Mouse (Mus musculus) MEL (cell line): ENCODE data around the gene Zwint. TPM values are rescaled to one million over a fixed set of nuclear protein-coding genes. Genes with fewer than 3 reads are reported as not detected.

Experiments
- DNase-seq: peaks from one replicate; pipeline ENCODE4 v3.0.0; 2011; ENCODE audit warnings: low read depth, low spot score
- H3K27ac ChIP-seq: 2 replicates; pipeline ENCODE4 v1.5.1; 2012; ENCODE audit warnings: low read depth, mild to moderate bottlenecking, control low read depth, low read length, moderate library complexity; ENCODE audit not compliant: control insufficient read depth
- H3K27me3 ChIP-seq, 2 experiments: fragments of 150-350 bp in 1 of 2; sonication (generic) in 1 of 2; 2 replicates each; pipeline ENCODE4 v1.6.1; 2012; ENCODE audit warnings: low read length in 2 of 2, mild to moderate bottlenecking in 2 of 2, improper control_type of control experiment in 1 of 2, moderate library complexity in 1 of 2; ENCODE audit not compliant: insufficient read depth in 2 of 2, control insufficient read depth in 1 of 2
- H3K36me3 ChIP-seq, 2 experiments: 2 replicates each; pipeline ENCODE4 v1.6.1; 2012 to 2014; ENCODE audit warnings: low read length in 2 of 2, improper control_type of control experiment in 1 of 2, inconsistent platforms in 1 of 2, mild to moderate bottlenecking in 1 of 2; ENCODE audit not compliant: insufficient read depth in 2 of 2, control insufficient read depth in 1 of 2
- H3K4me1 ChIP-seq, 2 experiments: fragments of 150-350 bp in 1 of 2; sonication (generic) in 1 of 2; 2 replicates each; pipeline ENCODE4 v1.6.1; 2012; ENCODE audit warnings: low read length in 2 of 2, improper control_type of control experiment in 1 of 2, mild to moderate bottlenecking in 1 of 2; ENCODE audit not compliant: insufficient read depth in 2 of 2, control insufficient read depth in 1 of 2
- H3K4me3 ChIP-seq, 2 experiments: fragments of 150-350 bp in 1 of 2; sonication (generic) in 1 of 2; 2 replicates each; pipeline ENCODE4 v1.5.1; 2012; ENCODE audit warnings: low read depth in 2 of 2, low read length in 2 of 2, mild to moderate bottlenecking in 2 of 2, moderate library complexity in 2 of 2, control low read depth in 1 of 2, improper control_type of control experiment in 1 of 2; ENCODE audit not compliant: control insufficient read depth in 1 of 2, insufficient read depth in 1 of 2
- H3K79me2 ChIP-seq: 2 replicates; pipeline ENCODE4 v1.6.1; 2012; ENCODE audit warnings: mild to moderate bottlenecking, low read length, moderate library complexity; ENCODE audit not compliant: control insufficient read depth, poor library complexity, insufficient read depth
- H3K9ac ChIP-seq: 2 replicates; pipeline ENCODE4 v1.6.1; 2012; ENCODE audit warnings: low read depth, mild to moderate bottlenecking, control low read depth, low read length, moderate library complexity; ENCODE audit not compliant: control insufficient read depth, poor library complexity, severe bottlenecking
- H3K9me3 ChIP-seq: fragments of 150-350 bp; sonication (generic); replicated peaks from 2 replicates; pipeline ENCODE4 v1.6.1; 2012; ENCODE audit warnings: mild to moderate bottlenecking, low read length, improper control_type of control experiment, moderate library complexity; ENCODE audit not compliant: insufficient read depth
- BHLHE40 ChIP-seq: IDR thresholded peaks from 2 replicates; pipeline ENCODE4 v1.6.1; 2012; ENCODE audit warnings: low read depth, mild to moderate bottlenecking, inconsistent platforms, low read length, improper control_type of control experiment, borderline replicate concordance
- CHD2 ChIP-seq: IDR thresholded peaks from 2 replicates; pipeline ENCODE4 v1.6.1; 2011; ENCODE audit warnings: low read length, improper control_type of control experiment
- E2F4 ChIP-seq: IDR thresholded peaks from 2 replicates; pipeline ENCODE4 v1.6.1; 2011; ENCODE audit warnings: low read depth, low read length, improper control_type of control experiment, borderline replicate concordance
- EP300 ChIP-seq, 2 experiments: IDR thresholded peaks; 2 replicates each; pipeline ENCODE4 v1.6.1; 2011; ENCODE audit warnings: improper control_type of control experiment in 2 of 2, low read length in 2 of 2, low read depth in 1 of 2, mild to moderate bottlenecking in 1 of 2
- ETS1 ChIP-seq: IDR thresholded peaks from 2 replicates; pipeline ENCODE4 v1.6.1; 2012; ENCODE audit warnings: low read depth, mild to moderate bottlenecking, inconsistent platforms, low read length, improper control_type of control experiment, moderate library complexity
- HCFC1 ChIP-seq: IDR thresholded peaks from 2 replicates; pipeline ENCODE4 v1.6.1; 2012; ENCODE audit warnings: low read depth, mild to moderate bottlenecking, inconsistent platforms, low read length, improper control_type of control experiment, moderate library complexity
- JUND ChIP-seq: IDR thresholded peaks from 2 replicates; pipeline ENCODE4 v1.6.1; 2011; ENCODE audit warnings: low read depth, mild to moderate bottlenecking, improper control_type of control experiment, low read length
- MAX ChIP-seq: IDR thresholded peaks from 2 replicates; pipeline ENCODE4 v1.6.1; 2011; ENCODE audit warnings: low read length, improper control_type of control experiment
- MEF2A ChIP-seq: IDR thresholded peaks from 2 replicates; pipeline ENCODE4 v1.6.1; 2014; ENCODE audit warnings: low read depth, mild to moderate bottlenecking, inconsistent platforms, low read length, improper control_type of control experiment; ENCODE audit not compliant: poor library complexity, insufficient replicate concordance, severe bottlenecking; ENCODE audit errors: extremely low read depth
- NELFE ChIP-seq: IDR thresholded peaks from 2 replicates; pipeline ENCODE4 v1.6.1; 2011; ENCODE audit warnings: low read depth, low read length, improper control_type of control experiment
- POLR2A ChIP-seq, 2 experiments: IDR thresholded peaks; 2 replicates each; pipeline ENCODE4 v1.6.1; 2011 to 2012; ENCODE audit warnings: low read length in 2 of 2, mild to moderate bottlenecking in 2 of 2, control low read depth in 1 of 2, improper control_type of control experiment in 1 of 2, low read depth in 1 of 2, moderate library complexity in 1 of 2; ENCODE audit not compliant: control insufficient read depth in 1 of 2, insufficient read depth in 1 of 2, poor library complexity in 1 of 2
- POLR2AphosphoS5 ChIP-seq: IDR thresholded peaks from 2 replicates; pipeline ENCODE4 v1.6.1; 2012; ENCODE audit warnings: low read depth, borderline replicate concordance, mild to moderate bottlenecking, inconsistent platforms, low read length, moderate library complexity, mixed read lengths
- RCOR1 ChIP-seq: IDR thresholded peaks from 2 replicates; pipeline ENCODE4 v1.6.1; 2012; ENCODE audit warnings: low read depth, mild to moderate bottlenecking, inconsistent platforms, low read length, improper control_type of control experiment
- SIN3A ChIP-seq: IDR thresholded peaks from 2 replicates; pipeline ENCODE4 v1.6.1; 2012; ENCODE audit warnings: low read length, improper control_type of control experiment, inconsistent platforms
- TAL1 ChIP-seq: IDR thresholded peaks from 2 replicates; pipeline ENCODE4 v1.6.1; 2012; ENCODE audit warnings: mild to moderate bottlenecking, inconsistent platforms, low read length, moderate library complexity, mixed read lengths
- TBP ChIP-seq: IDR thresholded peaks from 2 replicates; pipeline ENCODE4 v1.8.0; 2011; ENCODE audit warnings: low read depth, low read length, improper control_type of control experiment
- TCF12 ChIP-seq: IDR thresholded peaks from 2 replicates; pipeline ENCODE4 v1.6.1; 2014; ENCODE audit warnings: low read depth, mild to moderate bottlenecking, inconsistent platforms, low read length, improper control_type of control experiment, moderate library complexity
- USF1 ChIP-seq: IDR thresholded peaks from 2 replicates; pipeline ENCODE4 v1.6.1; 2014; ENCODE audit warnings: low read depth, mild to moderate bottlenecking, inconsistent platforms, low read length, improper control_type of control experiment, moderate library complexity
- ZC3H11A ChIP-seq: IDR thresholded peaks from 2 replicates; pipeline ENCODE4 v1.6.1; 2012; ENCODE audit warnings: low read depth, mild to moderate bottlenecking, inconsistent platforms, low read length, improper control_type of control experiment
- ZKSCAN1 ChIP-seq: IDR thresholded peaks from 2 replicates; pipeline ENCODE4 v1.6.1; 2012; ENCODE audit warnings: low read depth, mild to moderate bottlenecking, inconsistent platforms, low read length, improper control_type of control experiment, moderate library complexity
- ZMIZ1 ChIP-seq: IDR thresholded peaks from 2 replicates; pipeline ENCODE4 v1.6.1; 2012; ENCODE audit warnings: low read depth, mild to moderate bottlenecking, inconsistent platforms, low read length, improper control_type of control experiment, moderate library complexity
- polyA plus RNA-seq, 2 experiments: library from polyadenylated mRNA; stranded (reverse) in 1 of 2; unstranded in 1 of 2; fragments of >175 nt in 1 of 2; fragments of >200 nt in 1 of 2; gene quantifications; 2 replicates each; pipeline versions ENCODE4 v1.2.1 to v1.2.4; 2012; ENCODE audit warnings: low replicate concordance in 2 of 2, low read depth in 1 of 2; ENCODE audit not compliant: insufficient read length in 2 of 2, insufficient read depth in 1 of 2, missing spikeins in 1 of 2
- total RNA-seq: library from RNA; depleted of rRNA; stranded (reverse); fragments of 300-350 nt; gene quantifications from 2 replicates; pipeline ENCODE4 v1.2.3, GENCODE M21; 2012

Zwint gene
- total and polyA plus RNA-seq, 3 experiments: 170 to 555 (median 214) TPM

- H3K9ac ChIP-seq: no peak overlapping the region
- no peaks in the 10 kb centered on the region for H3K9me3 ChIP-seq
- no peak overlapping the region for H3K27ac ChIP-seq
- no peak for TF ChIP-seq TCF12
- no peak for TF ChIP-seq POLR2AphosphoS5
- TF ChIP-seq JUND: no peak
- TF ChIP-seq ETS1: no peak
- TF ChIP-seq MAX: no peak
- no peak for TF ChIP-seq POLR2A (IDR thresholded peaks at IDR 0.05; ENCODE audit: control insufficient read depth in 1 of 2, insufficient read depth in 1 of 2, low read depth in 1 of 2, low read length in 2 of 2, poor library complexity in 1 of 2)
- TF ChIP-seq NELFE: no peak
- TF ChIP-seq ZKSCAN1: no peak
- no peak for TF ChIP-seq TAL1
- no peak for TF ChIP-seq USF1
- no peak for TF ChIP-seq TBP
- no peak for TF ChIP-seq ZMIZ1
- no peak for TF ChIP-seq E2F4
- no peak for TF ChIP-seq MEF2A
- TF ChIP-seq RCOR1: no peak
- no peak for TF ChIP-seq CHD2
- peak; percentile 49 for DNase-seq
- peaks cover 0 to 4% of the 10 kb centered on the region in 2 experiments; a peak in 2 of 4 replicates for H3K4me1 ChIP-seq
- no peaks in the 10 kb centered on the region; a peak in 1 of 4 replicates for H3K36me3 ChIP-seq
- no peaks in the 10 kb centered on the region for H3K27me3 ChIP-seq
- no peak overlapping the region for H3K4me3 ChIP-seq
- H3K79me2 ChIP-seq: no peaks in the 10 kb centered on the region
Observed at GRCm38 (mm10) chr10:72620527-72620926, 34.1 kb upstream of the Zwint start.

GRCm38 (mm10) chr10:72623561-72623960 lies 31.1 kb upstream of the Zwint start:
- Histone ChIP-seq H3K4me1 (peaks cover 0 to 4% of the 10 kb centered on the region in 2 experiments; a peak in 2 of 4 replicates), H3K27ac (no peak overlapping the region)
- DNase-seq: peak; percentile 17

GRCm38 (mm10) chr10:72634125-72634524 lies 20.5 kb upstream of the Zwint start:
- Histone ChIP-seq H3K9me3 (no peaks in the 10 kb centered on the region), H3K4me1 (peaks cover 3 to 8% of the 10 kb centered on the region in 2 experiments; a peak in 2 of 4 replicates), H3K27ac (no peak overlapping the region), H3K27me3 (no peaks in the 10 kb centered on the region; a peak in 1 of 4 replicates), H3K79me2 (no peaks in the 10 kb centered on the region), H3K9ac (no peak overlapping the region), H3K36me3 (no peaks in the 10 kb centered on the region; a peak in 2 of 4 replicates), H3K4me3 (no peak overlapping the region)
- TF ChIP-seq HCFC1: no peak
- no peak for TF ChIP-seq SIN3A
- no peak for TF ChIP-seq BHLHE40
- no peak for TF ChIP-seq TCF12
- TF ChIP-seq EP300 (IDR thresholded peaks at IDR 0.05; ENCODE audit: low read depth in 1 of 2, low read length in 2 of 2): peak in 1 of 2 experiments; percentile 49; a peak in 2 of 4 replicates
- TF ChIP-seq RCOR1: no peak
- no peak for TF ChIP-seq ZC3H11A
- DNase-seq: peak; percentile 41

More at GRCm38 (mm10) chr10:72623561-72623960, 31.1 kb upstream of the Zwint start:
- no peaks in the 10 kb centered on the region for H3K79me2 ChIP-seq
- no peak overlapping the region; a peak in 1 of 4 replicates for H3K4me3 ChIP-seq
- no peaks in the 10 kb centered on the region for H3K9me3 ChIP-seq
- H3K9ac ChIP-seq: no peak overlapping the region
- TF ChIP-seq MEF2A: no peak
- TF ChIP-seq EP300 (IDR thresholded peaks at IDR 0.05; ENCODE audit: low read depth in 1 of 2, low read length in 2 of 2): peak; percentile 10 to 40; a peak in 1 of 4 replicates
- H3K27me3 ChIP-seq: no peaks in the 10 kb centered on the region
- no peaks in the 10 kb centered on the region; a peak in 1 of 4 replicates for H3K36me3 ChIP-seq
